ENCODE assay signal across 28 mouse cellular contexts in genomic region chr17:44546801-44547200, GRCm38 (mm10).
DNase-seq lines count a peak whose midpoint lies in the region; ATAC-seq lines count a peak whose summit lies in the region.
"Had no signal": no experiment of that assay in that cellular context is flagged by ENCODE, and none has a peak within 500 bp of the region (broad histone marks: within the 10 kb centered on the region; RNA-seq: fewer than 3 reads in every experiment).

No protein-coding gene starts in this region.

- no peaks in the 10 kb centered on the region for H3K36me3 ChIP-seq in embryonic facial prominence, embryonic 14.5 days (ENCODE audit: control insufficient read depth, insufficient read depth, low read length)
- H3K36me3 ChIP-seq: embryonic facial prominence, embryonic 15.5 days; forebrain, embryonic 12.5 days; heart, embryonic 10.5 days; hindbrain, embryonic 12.5 days; intestine, embryonic 15.5 days; liver, embryonic 12.5 days; neural tube, embryonic 15.5 days had no signal

- no peak overlapping the region for H3K27ac ChIP-seq in embryonic facial prominence, embryonic 14.5 days (replicated peaks; ENCODE audit: low read depth, low read length)
- H3K27ac ChIP-seq: forebrain, embryonic 12.5 days; heart, embryonic 10.5 days; hindbrain, embryonic 12.5 days; hindbrain, postnatal 0 days; intestine, embryonic 15.5 days; kidney, postnatal 0 days; left cerebral cortex, adult 2 months; liver, embryonic 12.5 days; neural tube, embryonic 15.5 days had no signal

- H3K27me3 ChIP-seq in embryonic facial prominence, embryonic 14.5 days (replicated peaks; ENCODE audit: control insufficient read depth, insufficient read depth, low read length) = no peaks in the 10 kb centered on the region
- H3K27me3 ChIP-seq: embryonic facial prominence, embryonic 15.5 days; forebrain, embryonic 12.5 days; hindbrain, embryonic 12.5 days; neural tube, embryonic 15.5 days had no signal

- H3K9ac ChIP-seq in embryonic facial prominence, embryonic 14.5 days (ENCODE audit: low read depth, low read length) = no peak overlapping the region
- H3K9ac ChIP-seq: embryonic facial prominence, embryonic 15.5 days; forebrain, embryonic 12.5 days; hindbrain, embryonic 12.5 days; intestine, embryonic 15.5 days; liver, embryonic 12.5 days; liver, postnatal 0 days; neural tube, embryonic 15.5 days had no signal

- no peaks in the 10 kb centered on the region for H3K9me3 ChIP-seq in embryonic facial prominence, embryonic 14.5 days (ENCODE audit: control insufficient read depth, low read length)
- H3K9me3 ChIP-seq: embryonic facial prominence, embryonic 15.5 days; forebrain, embryonic 12.5 days; heart, embryonic 10.5 days; hindbrain, embryonic 12.5 days; intestine, embryonic 15.5 days; liver, embryonic 12.5 days; megakaryocyte, embryonic 14.5 days; neural tube, embryonic 15.5 days had no signal

- 39% methylated on average over 8 of the region's 8 CpGs for WGBS in embryonic facial prominence, embryonic 14.5 days

- DNase-seq in embryo, embryonic 10 days (ENCODE audit: low spot score) = peak; percentile 12
- DNase-seq in embryo, embryonic 9.5 days (ENCODE audit: extremely low spot score) = no peak
- peak; percentile 14 for DNase-seq in layer of hippocampus, adult 9-11 months
- DNase-seq in layer of hippocampus, adult 9-10 months (ENCODE audit: low spot score) = no peak
- DNase-seq in embryonic facial prominence, embryonic 14.5 days (ENCODE audit: low spot score) = peak; percentile 45
- DNase-seq in c-Kit-positive CD71-positive TER-119-positive erythroid progenitor cells, embryonic 14.5 days (ENCODE audit: low spot score) = no peak
- no peak for DNase-seq in ovary, adult 18-20 months (ENCODE audit: low spot score)
- DNase-seq: adrenal gland, postnatal 14 days; cerebellum, adult 18-20 months; cerebellum, postnatal 10 days; gastrocnemius, postnatal 10 days; heart, postnatal 36 days; kidney, adult 2 months; kidney, postnatal 4 days; liver, postnatal 0 days; lung, postnatal 4 days; midbrain, embryonic 14.5 days had no signal

- H3K4me1 ChIP-seq in embryonic facial prominence, embryonic 14.5 days (ENCODE audit: control insufficient read depth, insufficient read depth, low read length) = peaks cover 16% of the 10 kb centered on the region
- H3K4me1 ChIP-seq: forebrain, embryonic 12.5 days; intestine, embryonic 15.5 days; liver, embryonic 12.5 days; megakaryocyte, embryonic 14.5 days; neural tube, embryonic 15.5 days had no signal

- no peak overlapping the region for H3K4me3 ChIP-seq in embryonic facial prominence, embryonic 14.5 days (ENCODE audit: low read depth, low read length)
- H3K4me3 ChIP-seq: embryonic facial prominence, embryonic 15.5 days; forebrain, embryonic 12.5 days; heart, embryonic 10.5 days; hindbrain, embryonic 12.5 days; intestine, embryonic 15.5 days; left cerebral cortex, adult 2 months; liver, embryonic 12.5 days; megakaryocyte, embryonic 14.5 days; neural tube, embryonic 15.5 days had no signal

- no peak overlapping the region for H3K4me2 ChIP-seq in embryonic facial prominence, embryonic 14.5 days (ENCODE audit: low read depth, low read length)
- H3K4me2 ChIP-seq: embryonic facial prominence, embryonic 15.5 days; forebrain, embryonic 12.5 days; hindbrain, embryonic 12.5 days; intestine, embryonic 15.5 days; liver, embryonic 12.5 days; neural tube, embryonic 15.5 days had no signal

- no peak for ATAC-seq in embryonic facial prominence, embryonic 14.5 days (ENCODE audit: low read depth)
- ATAC-seq: hindbrain, postnatal 0 days; intestine, embryonic 15.5 days; liver, embryonic 12.5 days; liver, postnatal 0 days had no signal

Comparison
In these comparisons a context has a peak if more than half of its experiments do, and no peak if none do; other contexts are left out.
1. DNase-seq: peak in embryo, embryonic 10 days (single experiment), layer of hippocampus, adult 9-11 months (single experiment) and embryonic facial prominence, embryonic 14.5 days (single experiment); none in embryo, embryonic 9.5 days (single experiment), layer of hippocampus, adult 9-10 months (single experiment), c-Kit-positive CD71-positive TER-119-positive erythroid progenitor cells, embryonic 14.5 days (single experiment) and ovary, adult 18-20 months (single experiment).